Mouse (Mus musculus) kidney, adult 2 months (tissue): ENCODE measurements around the gene Eif4g1.

ENCODE experiments used
- CTCF ChIP-seq: fragments of 200-500 bp; conservative IDR thresholded peaks from 2 replicates; pipeline ENCODE4 v1.5.1; 2011; ENCODE audit warnings: low read depth, mild to moderate bottlenecking, control low read depth, low read length, moderate library complexity, mixed read lengths; ENCODE audit not compliant: insufficient read depth, insufficient read length
- POLR2A ChIP-seq: fragments of 200-500 bp; IDR thresholded peaks from one replicate; pipeline ENCODE4 v1.6.1; 2011; ENCODE audit warnings: low read depth, low read length, control low read depth

GRCm38 (mm10) chr16:20676702-20677101 is 8.6 kb downstream of the Eif4g1 start:
- TF ChIP-seq CTCF = no peak
- no peak for TF ChIP-seq POLR2A
